Mouse (Mus musculus) heart, postnatal 25 days (tissue): Measurements from ENCODE around the gene Armc10. TPM values are rescaled to one million over a fixed set of nuclear protein-coding genes. Genes with fewer than 3 reads are reported as not detected.
"Not testable (repeated sequence)": the region's sequence is repeated elsewhere in the genome, so short reads cannot be mapped to it uniquely, and the experiment has no call there.

Experiments
- DNase-seq: peaks from one replicate; pipeline ENCODE4 v3.0.0; 2022; ENCODE audit warnings: low spot score
- intact Hi-C: fragments of 180-260 bp; cut with DNase I; formaldehyde crosslinking; loops from one replicate; pipeline ENCODE4 v1.15.1; 2025
- total RNA-seq, 2 experiments: library from RNA; stranded (reverse); gene quantifications; 2 replicates each; pipeline ENCODE4 v1.2.3; 2021

The Armc10 gene
- total RNA-seq = 1 to 10 TPM; 6.6 to 7.8 TPM

DNA sequence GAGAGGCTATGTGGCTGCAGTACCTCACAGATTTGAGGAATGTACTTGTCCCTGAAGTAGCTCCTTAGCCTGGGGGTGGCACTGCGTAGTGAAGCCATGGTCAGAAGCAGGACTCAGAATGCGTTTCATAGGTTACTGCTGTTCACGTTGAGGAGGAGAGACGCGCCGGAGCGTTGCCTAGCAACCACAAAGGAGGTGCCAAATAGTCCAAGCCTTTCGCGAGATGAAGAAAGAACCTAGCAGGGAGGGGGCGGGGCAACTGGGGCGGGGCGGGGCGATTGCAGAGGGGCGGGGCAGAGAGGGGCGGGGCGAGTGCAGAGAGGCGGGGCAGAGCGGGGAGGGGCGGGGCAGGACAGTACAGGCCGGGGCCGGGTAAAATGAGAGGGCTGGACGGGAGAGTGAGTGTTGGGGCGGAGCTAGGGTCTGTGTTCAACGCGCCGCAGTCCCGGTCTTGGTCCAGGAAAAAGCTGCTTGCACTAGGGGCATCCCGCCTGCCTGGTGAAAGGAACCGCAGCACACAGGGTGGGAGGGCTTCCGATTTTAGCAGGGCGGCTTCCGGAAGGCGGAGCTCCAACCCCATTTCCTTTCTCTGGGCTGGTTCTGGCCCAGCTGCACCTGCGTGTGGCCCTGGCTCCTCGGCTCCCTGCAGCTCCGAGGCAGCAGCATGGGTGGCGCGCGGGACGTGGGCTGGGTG, at the start of gene Armc10, which contains the start of gene Fbxl13:
Armc10 (plus strand) TSS at position 375 of the 694 bp plus-strand sequence.
Fbxl13 (minus strand) TSS at position 196 of the 694 bp plus-strand sequence.
- intact Hi-C loops = loop anchor here (5.0 to 10.0 kb wide), 2 partner anchors 57 to 761 kb away; partner anchors contain the start of genes Napepld, Phtf2 and Tmem60
- DNase-seq = peak; percentile 77

DNA sequence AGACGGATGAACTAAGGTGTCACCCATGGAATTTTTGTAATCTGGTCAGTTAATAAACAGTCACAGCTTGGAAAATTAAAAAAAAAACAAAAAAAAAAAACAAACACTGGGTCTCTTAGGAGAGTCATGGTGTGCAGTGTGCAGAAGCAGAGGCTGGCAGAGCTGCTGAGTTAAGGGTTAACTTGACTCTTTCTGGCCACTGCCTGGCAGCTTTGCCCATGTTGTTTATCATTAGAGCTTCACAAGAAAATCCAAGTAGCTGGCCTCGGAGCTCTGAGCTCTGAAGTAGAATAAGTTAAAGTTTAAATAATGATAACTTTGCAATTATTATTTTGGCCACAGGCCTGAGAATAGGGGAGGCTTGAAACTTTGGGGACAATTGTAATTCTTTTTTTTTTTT, 46.1 kb upstream of the Armc10 start:
- DNase-seq, intact Hi-C loops: not testable (repeated sequence)

DNA sequence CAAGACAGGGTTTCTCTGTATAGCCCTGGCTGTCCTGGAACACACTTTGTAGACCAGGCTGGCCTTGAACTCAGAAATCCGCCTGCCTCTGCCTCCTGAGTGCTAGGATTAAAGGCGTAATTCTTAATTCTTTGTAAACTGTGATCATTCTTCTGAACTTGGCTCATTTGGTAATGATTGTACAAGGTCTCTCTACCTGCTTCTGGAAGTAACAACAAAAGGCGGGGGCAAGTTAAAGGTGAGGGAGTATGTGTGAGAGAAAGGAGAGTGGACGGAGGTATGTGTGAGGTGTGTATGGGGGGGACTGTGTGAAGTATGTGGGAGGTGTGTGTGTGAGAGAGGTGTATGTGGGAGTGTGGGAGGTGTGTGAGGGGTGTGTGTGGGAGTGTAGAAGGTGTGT, 45.7 kb upstream of the Armc10 start:
- intact Hi-C loops = no loop called here
- DNase-seq = no peak

- intact Hi-C loops = no loop called here
- DNase-seq = no peak
Measured at GRCm38 (mm10) chr5:21605936-21606335, 39.7 kb upstream of the Armc10 start.

GRCm38 (mm10) chr5:21608311-21609304, 37.0 kb upstream of the Armc10 start:
- no peak for DNase-seq

GRCm38 (mm10) chr5:21610996-21611395, 34.6 kb upstream of the Armc10 start:
- intact Hi-C loops = no loop called here
- no peak for DNase-seq

More at GRCm38 (mm10) chr5:21608311-21609304, 37.0 kb upstream of the Armc10 start:
- intact Hi-C loops = no loop called here

- intact Hi-C loops, DNase-seq: not testable (repeated sequence)
Measured at GRCm38 (mm10) chr5:21614299-21614698, 31.3 kb upstream of the Armc10 start.

DNA sequence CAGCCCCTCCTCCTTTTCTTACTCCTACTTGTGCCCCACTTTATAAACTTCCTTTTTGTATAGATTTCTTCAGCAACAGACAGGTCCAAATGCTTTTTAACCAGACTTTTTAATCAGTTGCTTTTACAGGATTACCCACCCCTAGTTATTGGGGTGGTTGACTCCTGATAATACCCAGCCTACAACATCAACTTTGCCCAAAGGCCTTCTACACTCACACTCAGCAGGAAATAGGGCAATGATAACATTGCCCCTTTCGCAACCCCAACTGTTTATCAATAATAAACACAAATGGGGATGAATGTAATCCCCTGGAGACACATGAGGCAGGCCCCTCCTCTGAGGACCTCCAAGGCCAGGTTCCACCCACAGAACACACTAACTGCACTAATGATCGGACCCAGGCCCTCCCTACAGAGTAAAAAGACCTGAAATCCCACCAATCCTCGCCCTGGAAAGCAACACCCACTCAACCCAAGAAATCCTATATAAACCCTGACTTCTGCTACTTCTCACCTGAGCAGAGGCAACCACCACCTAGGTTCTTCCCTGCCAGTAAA, 29.1 kb upstream of the Armc10 start:
- DNase-seq = no peak
- intact Hi-C loops = no loop called here

GRCm38 (mm10) chr5:21625916-21626315, 19.7 kb upstream of the Armc10 start:
- DNase-seq = no peak
- intact Hi-C loops = no loop called here

GRCm38 (mm10) chr5:21640961-21641360, 4.7 kb upstream of the Armc10 start:
- intact Hi-C loops = loop anchor here (2.0 to 10.0 kb wide), 3 partner anchors 206 to 756 kb away; partner anchors contain the start of genes Phtf2 and Tmem60
- DNase-seq = no peak

DNA sequence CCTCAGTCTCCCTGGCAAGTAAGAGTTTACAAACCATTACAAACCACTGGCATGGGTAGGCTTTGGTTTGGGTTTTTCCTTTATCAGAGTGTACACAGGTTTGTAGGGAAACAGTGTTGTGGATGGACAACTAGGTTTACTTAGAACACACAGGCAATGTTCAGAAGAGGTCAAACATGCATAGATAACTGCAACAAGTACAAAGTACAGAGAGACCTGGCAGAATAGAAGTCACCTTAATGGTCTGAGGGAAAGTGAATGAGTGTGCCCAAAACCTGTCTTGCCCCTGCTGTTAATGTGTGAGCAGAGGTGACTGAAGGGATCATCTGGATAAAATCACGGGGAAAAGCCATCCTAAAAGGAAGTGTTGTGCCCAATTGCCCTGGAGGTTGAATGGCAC, 2.0 kb upstream of the Armc10 start:
- no peak for DNase-seq
- intact Hi-C loops = loop anchor here (10.0 kb wide), 1 partner anchor 759 kb away; the partner anchor contains the start of genes Phtf2 and Tmem60

- intact Hi-C loops = loop anchor here (5.0 to 10.0 kb wide), 2 partner anchors 57 to 760 kb away; partner anchors contain the start of genes Napepld, Phtf2 and Tmem60
- no peak for DNase-seq
Measured at GRCm38 (mm10) chr5:21644891-21645438, 648 bp upstream of the Armc10 start.

DNA sequence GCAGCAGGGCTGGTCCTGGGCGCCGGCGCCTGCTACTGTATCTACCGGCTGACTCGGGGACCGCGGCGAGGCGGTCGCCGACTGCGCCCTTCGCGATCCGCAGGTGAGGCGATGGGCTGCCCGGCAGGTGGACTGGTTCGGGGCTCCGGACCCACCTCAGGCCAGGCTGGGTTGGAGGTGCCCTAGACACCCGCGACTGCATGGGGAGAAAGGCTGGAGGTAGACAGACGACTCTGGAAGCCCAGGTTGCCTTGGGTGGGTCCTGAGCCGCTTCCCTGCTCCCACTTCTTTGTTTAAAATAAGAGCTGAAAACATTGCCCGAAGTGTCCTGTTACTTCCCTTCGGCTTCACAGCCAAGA, 499 bp downstream of the Armc10 start:
- DNase-seq = no peak
- intact Hi-C loops = loop anchor here (5.0 to 10.0 kb wide), 2 partner anchors 56 to 761 kb away; partner anchors contain the start of genes Napepld, Phtf2 and Tmem60

DNA sequence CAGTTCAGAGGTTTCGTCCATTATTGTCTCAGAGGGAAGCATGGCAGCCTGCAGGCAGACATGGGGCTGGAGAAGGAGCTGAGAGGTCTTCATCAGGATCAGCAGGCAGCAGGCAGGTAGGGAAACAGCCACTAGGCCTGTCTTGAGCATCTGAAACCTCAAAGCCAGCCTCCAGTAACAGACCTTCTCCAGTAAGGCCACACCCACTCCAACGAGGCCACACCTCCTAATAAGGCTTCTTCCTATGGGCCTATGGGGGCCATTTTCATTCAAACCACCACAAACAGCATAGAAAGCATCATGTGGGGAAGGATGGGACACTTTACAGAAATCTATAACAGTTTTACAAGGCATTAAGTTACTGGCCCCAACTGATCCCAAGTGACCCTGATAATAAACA, 5.1 kb downstream of the Armc10 start:
- no peak for DNase-seq
- intact Hi-C loops = no loop called here

DNA sequence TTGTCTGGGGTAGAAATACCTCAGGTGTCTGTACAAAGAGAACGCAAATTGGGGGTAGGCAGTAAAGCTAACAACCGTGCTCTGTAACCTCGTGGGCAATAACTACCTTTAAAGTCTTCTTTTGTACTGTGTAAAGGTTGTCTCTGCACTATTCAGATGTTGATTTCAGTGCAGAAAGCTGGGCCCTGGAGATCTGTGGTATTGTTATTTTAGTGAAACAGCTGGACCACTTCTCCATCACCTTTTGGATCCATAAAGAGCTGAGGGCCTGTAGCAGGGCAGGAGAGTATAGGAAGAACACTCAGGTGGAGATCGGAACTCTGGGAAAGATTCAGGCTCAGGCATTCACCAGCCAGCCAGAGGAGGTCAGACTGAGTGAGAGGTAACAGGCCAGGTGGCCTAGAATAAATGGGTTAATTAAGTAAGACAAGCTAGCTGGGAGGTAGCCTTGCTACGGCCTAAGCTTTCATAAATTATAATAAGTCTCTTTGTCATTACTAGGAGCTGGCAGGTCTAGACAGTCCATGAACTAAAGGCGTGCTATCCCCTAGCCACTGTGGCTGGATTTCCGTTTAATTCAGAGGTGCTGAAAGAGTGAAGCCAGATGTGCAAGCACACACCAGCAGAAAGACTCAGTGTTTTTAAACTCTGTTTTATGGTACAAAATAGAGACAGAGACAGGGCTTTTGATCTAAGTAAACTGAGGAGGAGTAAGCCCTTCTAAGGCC, 6.4 kb downstream of the Armc10 start:
- DNase-seq = no peak
- intact Hi-C loops = no loop called here

DNA sequence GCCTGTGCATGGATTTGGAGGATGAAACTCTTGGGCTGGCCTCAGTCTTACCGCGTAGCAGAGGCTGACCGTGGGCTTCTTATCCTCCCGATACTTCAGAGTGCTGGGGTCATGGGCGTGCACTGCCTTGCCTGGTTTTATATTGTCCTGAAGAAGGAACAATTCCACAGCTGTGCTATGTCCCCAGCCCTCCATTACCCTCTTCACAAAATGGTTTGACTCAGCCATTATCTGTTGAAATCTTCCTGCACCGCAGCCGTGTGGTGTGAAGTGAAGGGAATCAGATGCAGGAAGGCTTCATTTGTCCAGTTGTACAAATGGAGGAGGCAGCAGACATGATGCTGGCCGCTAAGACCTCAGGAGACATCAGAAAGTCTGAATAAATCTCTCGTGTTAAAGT, 11.3 kb downstream of the Armc10 start:
- no peak for DNase-seq
- intact Hi-C loops = no loop called here

DNA sequence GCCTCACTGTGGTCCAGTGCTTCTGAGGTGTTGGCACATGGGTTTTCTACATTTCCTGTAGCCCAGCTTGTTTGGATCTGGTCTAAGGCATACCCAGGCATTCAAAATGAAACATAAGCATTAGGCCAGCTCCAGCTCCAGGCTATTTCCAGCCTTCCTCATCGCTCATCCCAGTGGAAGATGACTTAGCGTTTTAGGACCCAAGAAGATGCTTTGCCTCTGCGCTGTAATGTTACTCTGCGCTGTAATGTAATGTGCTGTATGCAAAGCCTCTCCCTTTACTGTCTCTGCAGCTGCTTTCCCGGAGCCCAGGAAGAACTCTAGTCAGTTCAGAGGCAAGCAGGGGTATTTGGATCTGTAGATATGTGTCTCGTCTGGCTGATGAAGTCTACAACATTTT, 12.4 kb downstream of the Armc10 start:
- intact Hi-C loops = loop anchor here (2.0 kb wide), 1 partner anchor 79 kb away; the partner anchor contains the start of gene Pmpcb
- DNase-seq = no peak

DNA sequence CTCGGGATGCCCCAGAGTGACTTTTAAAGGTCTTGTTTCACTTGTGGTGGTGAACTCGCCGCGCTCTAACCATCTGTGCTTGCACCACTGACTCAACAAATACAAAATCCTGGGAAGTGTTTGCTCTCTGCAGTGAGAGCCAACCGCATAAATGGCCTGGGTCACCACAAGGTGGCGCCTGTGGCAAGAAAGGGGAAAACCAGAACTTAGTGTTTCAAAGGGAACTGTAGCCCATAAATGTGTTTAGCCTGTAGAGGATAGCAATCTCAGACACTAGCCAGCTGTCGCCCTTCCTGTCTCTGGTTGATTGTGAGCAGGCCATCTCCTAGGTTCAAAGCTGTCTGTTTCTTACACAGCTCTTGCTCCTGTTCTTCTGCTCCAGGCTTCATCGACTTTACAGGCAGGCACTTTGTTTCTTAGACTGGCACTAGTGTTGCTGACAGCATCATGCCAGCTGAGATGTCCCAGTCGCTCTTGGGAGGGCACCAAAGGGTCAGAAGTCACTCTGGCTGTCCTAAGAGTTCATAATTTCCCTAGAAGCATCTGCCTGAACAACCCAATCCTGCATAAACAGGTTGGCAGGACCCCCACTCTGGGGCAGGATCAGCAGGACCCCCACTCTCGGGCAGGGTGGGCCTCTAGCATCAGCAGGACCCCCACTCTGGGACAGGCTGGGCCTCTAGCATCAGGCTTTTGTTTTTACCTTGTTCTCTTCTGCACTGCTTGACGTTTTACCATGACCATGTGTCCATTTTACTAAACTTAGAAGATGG, 13.2 kb downstream of the Armc10 start:
- peak; percentile 48 for DNase-seq
- intact Hi-C loops = loop anchor here (2.0 kb wide), 1 partner anchor 78 kb away; the partner anchor contains the start of gene Pmpcb
